Mouse (Mus musculus) CD4-positive, CD25-positive, alpha-beta regulatory T cell, adult 2 months (primary cell): ENCODE results near the gene Psma4.
"Not testable (repeated sequence)": the region's sequence is repeated elsewhere in the genome, so short reads cannot be mapped to it uniquely, and the experiment has no call there.

Experiments
- DNase-seq: peaks from one replicate; pipeline ENCODE4 v3.0.0-alpha.2; 2012; ENCODE audit warnings: low read depth, low spot score

The Psma4 gene

DNA sequence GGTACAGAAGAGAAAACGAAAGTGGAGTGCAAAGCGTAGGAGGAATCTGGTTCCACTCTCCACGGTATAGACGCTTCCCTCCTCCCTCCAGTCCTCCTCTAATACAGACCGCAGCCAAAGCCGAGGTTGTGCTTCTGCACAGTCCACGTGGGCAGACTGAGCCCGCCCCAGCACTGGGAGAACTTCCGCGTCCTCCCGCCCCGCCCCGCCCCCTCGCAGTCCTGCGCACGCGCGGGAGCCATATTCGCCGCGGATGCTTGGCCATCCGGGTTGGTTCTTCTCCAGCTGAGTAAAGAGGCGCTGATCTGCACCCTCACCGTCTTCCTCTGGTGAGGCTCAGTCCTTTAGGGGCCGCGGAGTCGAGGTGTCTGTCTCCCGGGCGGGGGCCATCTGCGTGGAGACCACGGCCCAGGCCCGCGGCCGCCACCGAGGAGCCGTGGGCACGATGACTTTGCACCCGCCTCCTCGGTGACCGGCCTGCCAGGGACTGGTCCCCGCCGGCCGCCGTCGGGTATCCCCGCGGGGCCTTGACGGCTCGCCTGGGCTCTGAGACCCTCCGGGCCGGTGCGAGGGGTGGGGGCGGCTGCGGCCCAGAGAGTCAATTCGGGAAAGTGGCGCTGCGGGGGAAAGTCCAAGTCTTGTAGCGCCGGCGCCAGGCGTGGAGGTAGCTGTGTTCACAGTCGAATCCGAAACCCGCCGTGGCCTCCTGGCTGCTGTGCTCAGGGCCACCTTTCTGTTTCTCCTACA, at the start of gene Psma4, which contains the start of gene AY074887:
Psma4 (plus strand) TSS at position 216 of the 747 bp plus-strand sequence.
AY074887 (minus strand) TSS at position 424 of the 747 bp plus-strand sequence.
- DNase-seq: peak; percentile 97

DNA sequence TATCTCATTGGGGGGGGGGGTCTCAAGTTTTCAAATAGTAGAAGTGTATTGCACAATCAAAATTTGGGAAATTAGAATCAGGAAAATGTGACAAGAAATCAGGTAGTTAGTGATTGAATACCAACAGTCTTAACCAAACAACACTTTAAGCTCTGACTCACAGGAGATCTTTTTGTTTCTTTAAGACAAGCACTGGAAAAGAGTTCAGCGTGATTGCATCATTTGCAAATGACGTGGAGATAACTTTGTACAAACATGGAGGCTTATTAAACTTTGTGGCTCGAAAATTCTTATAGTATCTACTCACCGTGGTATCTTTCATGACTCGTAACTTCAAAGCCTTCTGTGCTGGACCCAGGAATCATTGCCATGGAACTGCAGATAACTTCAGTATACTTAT, 41.1 kb upstream of the Psma4 start:
- no peak for DNase-seq

DNA sequence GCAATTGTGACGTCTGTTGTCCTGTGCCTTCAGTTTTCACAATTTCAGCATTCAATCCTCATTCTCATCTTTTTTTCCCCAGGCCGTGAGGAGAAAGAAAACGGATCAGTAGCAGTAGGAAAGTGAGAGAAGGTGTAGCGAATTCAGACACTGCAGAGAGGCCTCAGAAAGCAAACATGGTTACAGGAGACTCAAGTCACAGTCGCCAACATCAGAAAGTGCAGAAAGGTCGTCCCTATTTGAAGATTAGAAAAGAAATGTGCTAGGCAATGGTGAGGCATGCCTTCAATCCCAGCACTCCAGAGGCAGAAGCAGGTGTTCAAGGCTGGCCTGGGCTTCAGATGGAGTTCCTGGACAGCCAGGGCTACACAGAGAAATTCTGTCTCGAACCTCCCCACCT, 35.0 kb upstream of the Psma4 start:
- DNase-seq: no peak

DNA sequence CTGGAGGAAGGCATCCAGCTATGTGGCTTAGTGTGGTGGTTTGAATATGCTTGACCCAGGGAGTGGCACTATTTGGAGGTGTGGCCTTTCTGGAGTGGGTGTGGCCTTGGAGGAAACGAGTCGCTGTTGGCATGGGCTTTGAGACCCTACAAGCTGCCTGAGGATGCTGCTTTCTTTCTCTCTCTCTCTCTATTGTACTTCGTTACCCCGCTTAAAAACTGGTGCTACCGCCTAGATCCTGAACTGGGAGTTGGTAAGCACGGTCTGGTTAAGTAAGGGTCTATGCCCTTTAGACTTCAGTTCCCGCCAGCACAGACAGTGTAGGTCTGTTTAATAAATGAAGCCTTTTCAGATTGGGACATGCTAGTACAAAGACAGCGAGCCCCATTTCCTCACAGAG, 34.2 kb upstream of the Psma4 start:
- peak; percentile 6 for DNase-seq

DNA sequence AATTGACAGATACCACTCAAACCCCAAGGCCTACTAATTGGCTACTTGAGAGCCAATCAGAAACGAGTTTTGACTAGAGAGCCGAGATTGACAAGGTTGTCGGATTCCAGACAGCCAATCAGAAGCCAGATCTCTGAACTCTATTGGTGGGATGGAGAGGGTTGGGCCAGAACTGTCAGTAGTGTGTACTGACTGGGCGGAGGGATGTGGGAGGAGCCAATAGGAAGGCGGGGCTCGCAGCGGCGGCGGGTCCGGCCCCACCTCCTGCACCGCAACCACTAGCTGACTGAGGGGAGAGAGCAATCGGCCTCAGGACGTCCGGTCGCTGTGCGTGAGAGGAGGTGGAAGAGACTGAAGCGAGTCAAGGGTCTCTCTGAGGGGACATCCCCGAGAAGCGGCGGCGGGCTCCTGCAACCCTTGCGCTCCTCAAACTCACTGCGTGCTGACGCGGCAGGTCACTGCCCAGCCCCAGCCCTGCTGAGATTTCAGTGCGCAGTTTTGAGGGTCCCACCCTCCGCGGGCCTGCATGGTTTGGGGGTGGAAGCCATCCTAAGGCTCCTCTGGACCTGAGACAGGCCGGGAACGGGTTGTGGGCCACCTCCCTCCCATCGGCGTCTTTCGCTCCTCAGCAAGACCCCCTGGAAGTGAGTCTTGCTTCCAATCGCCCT, 33.4 kb upstream of the Psma4 start, which contains the start of gene Hykk:
Hykk (plus strand) TSS at position 274 of the 668 bp plus-strand sequence.
- peak; percentile 88 for DNase-seq

DNA sequence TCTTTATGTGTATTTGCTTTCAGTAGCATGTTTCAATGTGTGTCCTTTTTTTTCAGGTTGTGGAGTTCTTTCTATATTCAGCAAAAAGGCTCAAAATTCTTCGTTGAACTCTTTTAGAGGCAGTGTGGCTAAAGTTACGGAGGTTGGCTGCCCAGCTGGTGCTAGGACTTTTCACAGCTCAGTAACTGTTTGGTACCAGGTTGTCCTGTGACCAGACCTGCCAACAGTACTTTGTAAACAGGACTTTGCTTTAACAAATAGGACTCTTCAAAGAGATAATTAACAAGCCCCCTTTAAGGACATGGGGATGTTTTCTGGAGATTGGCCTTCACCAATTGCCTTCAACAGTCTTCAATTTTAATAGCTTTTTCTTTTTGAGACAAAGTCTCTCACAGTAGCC, 32.4 kb upstream of the Psma4 start:
- DNase-seq: no peak

DNA sequence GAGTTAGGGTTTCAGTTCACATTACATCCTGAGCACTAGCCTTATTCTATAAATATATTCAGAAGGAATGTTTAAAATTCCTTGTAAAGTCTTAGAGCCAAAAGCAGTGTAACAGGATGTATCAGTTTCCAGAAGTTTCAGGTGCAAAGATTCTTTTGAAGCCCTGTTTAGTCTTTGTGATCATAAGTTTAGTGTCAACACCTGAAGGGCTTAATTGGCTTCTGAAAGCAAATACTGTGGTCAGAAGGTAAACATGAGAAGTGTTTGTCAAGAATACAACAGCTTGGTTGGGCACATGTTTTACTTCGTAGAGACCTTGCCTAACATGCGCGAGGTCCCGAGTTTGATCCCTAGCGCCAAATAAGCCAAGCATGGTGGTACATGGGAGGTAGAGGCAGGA, 31.8 kb upstream of the Psma4 start:
- no peak for DNase-seq

DNA sequence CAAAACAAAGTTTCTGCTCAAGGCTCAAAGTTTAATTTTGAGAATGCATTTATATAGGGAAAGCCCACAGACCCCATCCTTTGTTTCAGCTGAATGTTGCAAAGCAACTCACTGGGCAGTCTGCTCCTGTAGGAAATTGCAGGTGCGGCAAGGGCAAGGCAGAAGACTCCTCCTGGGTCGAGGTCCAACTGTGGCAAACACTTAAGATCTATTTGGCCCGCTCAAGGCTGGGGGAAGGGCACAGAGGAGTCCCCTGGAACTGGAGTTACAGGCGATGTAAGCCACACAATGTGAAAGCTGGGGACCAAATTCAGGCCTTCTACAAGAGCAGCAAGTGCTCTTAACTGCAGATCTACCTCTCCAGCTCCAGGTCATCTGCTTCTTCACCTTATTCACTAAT, 30.6 kb upstream of the Psma4 start:
- no peak for DNase-seq

DNA sequence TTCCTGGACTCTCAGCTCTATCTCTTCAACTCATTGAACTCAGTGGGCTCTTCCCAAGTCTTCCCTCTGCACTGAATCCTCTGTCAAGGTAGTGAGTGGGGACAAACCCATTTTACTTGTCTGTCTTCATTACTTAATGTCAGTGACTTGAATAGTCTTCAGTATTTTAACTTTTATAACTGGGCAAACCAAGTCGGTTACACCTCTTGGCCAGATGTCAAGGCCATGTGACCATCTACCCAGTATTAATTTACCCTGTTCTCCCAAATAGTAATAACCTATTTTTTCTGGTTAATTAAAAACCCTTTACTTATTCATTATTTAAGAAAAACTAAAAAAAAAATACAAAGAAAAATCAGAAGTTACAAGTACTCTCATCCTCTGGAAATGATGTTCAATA, 19.8 kb upstream of the Psma4 start:
- no peak for DNase-seq

DNA sequence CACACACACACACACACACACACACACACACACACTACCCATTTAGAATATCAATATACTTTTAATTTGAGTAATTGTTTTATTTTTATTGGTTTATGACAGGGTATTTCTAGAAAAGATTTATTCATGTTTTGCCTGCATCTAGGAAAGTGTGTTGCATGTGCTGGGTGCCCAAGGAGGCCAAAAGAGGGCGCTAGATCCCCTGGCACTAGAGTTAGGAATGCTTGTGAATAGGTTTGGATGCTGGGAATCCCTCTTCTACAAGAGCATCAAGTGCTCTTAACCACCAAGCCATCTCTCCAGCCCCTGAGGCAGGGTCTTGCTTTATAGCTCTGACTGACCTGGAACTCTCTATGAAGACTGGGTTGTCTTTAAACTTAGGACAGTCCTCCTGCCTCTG, 18.8 kb upstream of the Psma4 start:
- DNase-seq: peak; percentile 11

DNA sequence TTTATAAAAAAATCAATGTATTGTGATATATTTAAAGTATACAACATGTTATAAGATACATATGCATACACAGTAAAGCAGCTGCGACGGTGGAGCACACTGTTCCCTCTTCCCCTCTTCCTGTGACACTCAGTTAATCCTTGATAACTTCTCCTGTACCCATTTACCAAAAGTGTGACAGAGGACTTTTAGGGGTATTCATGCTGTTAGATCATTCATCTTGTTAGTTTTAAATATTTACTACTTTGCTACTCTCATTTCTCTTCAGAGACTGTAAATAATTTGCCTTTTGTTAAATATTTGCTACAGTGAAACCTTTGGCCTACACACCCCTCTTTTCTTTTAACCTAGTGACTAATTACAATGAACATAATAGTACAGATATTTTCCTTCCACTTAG, 18.2 kb upstream of the Psma4 start:
- DNase-seq: no peak

DNA sequence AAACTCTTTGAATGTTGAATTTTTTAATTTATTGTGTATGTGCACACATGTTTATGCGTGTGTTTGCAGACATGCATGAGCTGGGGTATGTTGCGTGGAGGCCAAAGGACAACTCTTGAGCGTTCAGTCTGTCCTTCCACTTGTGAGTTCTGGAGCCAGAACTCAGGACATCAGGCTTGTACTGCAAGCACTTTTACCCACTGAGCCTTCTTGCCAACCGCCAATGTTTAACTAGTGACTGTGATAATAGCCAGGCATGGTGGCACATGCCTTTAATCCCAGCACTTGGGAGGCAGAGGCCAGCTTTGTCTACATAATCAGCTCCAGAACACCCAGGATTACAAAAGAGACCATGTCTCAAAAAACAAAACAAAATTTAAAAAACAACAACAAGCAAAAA, 8.5 kb upstream of the Psma4 start:
- DNase-seq: no peak

DNA sequence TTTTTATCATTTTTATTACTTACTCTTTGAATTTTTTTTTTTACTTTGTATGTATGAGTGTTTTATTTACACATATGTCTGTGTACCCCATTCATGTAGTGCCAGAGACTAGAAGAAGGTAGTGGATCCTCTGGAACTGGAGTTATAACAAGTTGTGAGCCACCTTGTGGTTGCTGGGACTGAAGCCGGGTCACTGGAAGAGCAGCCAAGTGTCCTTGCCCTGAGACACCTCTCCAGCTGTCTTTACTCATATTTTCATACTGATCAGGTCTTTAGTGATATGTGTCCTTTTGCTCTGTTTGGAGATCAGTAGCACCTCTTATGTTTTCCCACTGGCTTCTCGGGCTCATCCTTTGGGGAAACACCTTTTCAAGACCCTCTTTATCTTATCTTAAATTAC, 6.1 kb upstream of the Psma4 start:
- DNase-seq: no peak

DNA sequence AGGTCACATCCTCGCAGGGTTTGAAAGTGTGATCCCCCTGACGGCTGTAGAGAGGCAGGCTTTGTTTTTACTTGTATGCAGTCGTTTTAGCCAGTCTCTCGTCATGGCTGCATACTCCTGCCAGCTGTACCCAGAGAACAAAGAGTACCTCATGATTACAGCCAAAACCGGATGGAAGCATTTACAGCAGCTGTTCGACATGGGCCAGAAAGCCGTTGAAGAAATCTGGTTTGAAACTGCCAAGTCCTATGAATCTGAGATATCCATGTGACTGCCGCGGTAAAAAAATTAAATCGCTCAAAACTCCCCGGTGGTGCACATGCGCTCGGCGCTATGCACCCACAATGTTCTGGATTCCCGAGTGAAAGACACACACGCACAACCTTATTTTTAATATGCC, 4.3 kb upstream of the Psma4 start:
- DNase-seq: no peak

DNA sequence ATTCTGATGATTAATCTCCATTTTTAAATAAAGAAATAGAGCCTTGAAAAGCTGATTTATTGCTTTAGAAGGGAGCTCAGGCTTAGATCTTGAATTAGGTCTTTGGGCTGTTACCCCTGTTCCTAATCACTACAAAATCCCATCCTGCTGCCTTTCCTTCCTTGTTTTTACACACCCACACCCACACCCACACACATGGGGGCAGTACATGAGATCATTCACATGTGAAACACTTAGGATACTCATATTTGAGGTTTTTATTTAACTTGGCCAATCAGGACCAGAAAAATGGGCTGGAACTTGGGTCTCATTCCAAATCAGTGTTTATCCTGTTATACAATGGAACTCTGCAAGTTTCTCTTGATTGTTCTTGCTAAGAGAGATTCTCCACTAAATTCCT, 1.1 kb upstream of the Psma4 start:
- no peak for DNase-seq

DNA sequence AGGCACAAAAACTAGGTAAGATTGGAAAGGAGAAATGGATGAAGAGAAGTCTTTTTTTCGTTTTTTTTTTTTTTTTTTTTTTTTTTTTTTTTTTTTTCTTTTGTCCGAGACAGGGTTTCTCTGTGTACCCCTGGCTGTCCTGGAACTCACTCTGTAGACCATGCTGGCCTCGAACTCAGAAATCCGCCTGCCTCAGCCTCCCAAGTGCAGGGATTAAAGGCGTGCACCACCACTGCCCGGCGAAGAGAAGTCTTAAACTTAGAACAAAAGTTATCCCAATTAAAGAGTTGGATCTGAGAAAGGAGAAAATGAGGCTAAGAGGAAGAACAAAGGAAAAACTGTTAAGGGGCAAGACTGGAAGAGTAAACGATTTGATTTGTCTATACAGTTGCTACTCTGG, 428 bp upstream of the Psma4 start:
- not testable (repeated sequence) for DNase-seq

DNA sequence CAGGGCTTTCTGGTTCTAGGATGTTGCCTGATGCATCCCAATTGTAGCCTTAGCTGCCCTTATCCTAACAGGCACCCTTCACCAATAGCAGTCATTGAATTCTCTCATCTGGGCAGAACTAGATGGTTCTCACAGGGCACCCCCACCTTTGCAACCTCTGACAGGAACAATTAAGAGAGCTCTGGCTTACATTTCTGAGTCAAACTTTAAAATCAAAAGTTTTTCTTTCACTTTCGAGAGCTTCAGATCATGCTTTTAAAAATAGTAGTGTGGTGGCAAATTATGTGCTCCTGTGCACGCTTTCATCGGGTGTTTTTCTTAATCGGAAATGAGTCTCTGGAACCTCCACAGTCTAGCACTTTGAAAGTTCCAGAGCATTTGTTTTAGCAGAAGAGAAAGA, 10.5 kb downstream of the Psma4 start:
- DNase-seq: peak; percentile 35

DNA sequence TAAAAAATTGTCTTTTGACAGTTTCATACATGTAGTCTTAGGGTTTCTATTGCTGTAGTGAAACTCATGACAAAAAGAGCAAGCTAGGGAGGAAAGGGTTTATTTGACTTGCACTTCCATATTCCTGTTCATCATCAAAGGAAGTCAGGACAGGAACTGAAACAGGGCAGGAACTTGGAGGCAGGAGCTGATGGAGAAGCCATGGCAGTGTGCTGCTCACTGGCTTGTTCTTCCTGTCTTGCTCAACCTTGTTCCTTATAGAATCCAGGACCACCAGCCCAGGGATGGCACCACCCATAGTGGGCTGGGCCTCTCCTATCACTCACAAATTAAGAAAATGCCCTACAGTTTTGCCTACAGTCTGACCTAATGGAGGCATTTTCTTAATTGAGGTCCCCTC, 13.1 kb downstream of the Psma4 start:
- no peak for DNase-seq

DNA sequence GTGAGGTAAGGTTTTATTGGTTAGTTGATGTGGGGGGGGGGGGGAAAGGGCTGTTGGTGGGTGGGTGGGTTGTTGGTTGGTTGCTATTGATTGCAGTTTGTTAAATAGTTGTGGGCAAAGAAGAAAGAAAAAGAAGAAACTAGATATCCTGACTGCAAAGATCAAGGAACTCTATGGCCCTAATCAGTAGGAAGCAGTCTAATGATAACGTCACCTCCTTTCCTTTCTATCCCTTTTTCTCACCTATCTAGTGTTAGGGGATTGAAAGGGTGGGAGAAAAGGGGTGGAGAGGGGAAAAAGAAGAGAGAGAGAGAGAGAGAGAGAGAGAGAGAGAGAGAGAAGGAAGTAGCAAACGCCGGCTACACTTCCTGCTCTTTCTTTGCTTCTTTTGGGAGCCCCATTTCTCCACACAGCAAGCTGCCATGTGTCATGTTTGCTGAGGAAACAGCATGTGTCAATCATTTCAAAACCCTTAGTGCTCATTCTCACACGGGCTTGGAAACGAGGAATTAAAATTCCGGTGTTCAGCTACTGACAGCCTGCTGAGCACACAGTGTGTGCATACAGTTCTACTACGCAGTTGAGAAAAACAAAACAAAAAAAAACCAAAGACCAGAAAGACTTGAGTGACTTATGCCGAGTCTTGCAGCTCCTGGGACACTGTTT, 19.5 kb downstream of the Psma4 start:
- no peak for DNase-seq

DNA sequence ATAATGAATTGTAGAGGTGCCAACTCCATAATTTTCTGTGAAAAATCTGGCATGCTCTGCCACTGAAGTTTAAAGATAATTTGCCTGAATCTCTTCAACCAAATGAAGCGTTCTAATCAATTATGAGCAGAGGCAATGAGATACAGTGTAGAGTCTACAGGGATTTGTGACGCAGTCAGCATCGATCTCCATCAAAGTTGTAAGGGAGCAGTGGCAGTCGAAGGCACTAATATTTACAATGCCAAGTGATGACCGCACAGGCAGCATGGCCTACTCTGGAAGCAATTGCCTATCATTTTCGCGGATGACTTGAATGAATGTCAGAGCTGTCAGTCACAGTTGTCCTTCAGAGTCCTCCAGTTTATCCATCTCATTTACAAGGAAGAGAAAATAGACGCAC, 30.1 kb downstream of the Psma4 start, which contains the start of gene Chrna5:
Chrna5 (plus strand) TSS at position 207 of the 400 bp plus-strand sequence.
- no peak for DNase-seq

DNA sequence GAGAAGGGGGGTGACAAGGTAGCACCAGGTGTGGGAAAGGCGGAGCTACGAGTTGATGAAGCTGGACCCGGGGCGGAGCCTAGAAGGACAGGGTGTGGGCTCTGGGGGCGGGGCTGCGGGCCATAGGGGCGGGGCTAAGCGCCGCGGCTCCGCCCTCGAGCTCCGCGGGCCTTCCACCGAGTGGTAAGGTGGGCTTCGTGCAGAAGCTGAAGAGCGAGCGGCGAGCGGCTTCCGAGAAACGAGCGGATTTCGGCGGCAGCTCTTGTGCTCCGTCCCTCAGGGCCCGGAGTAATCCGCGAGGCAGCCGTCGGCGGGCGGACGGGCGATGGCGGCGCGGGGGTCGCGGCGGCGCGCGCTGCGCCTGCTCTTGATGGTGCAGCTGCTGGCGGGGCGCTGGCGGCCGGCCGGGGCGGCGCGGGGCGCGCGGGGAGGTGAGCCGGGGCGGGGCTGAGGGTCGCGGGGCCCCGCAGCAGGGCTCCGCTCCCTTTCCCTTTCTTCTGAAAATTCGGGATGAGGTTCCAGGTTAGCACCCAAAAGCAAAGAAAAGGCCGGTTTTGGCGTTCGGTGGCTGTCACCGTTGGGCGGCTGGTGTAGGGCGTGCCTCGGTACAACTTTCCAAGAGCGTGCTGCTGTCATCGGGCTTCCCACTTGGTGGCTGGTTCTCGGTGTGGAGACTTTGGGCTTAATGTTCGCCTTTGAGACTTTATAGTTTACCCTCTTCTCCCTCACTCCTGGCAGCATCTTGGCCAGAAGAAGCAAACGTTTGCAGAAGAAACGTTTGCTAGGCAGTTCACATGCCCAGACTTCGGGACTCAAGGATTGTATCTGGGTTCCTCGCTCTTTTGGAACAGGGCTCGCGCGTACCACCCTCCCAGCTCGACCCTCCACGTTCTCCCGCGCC, 31.0 kb downstream of the Psma4 start:
- peak; percentile 57 for DNase-seq

DNA sequence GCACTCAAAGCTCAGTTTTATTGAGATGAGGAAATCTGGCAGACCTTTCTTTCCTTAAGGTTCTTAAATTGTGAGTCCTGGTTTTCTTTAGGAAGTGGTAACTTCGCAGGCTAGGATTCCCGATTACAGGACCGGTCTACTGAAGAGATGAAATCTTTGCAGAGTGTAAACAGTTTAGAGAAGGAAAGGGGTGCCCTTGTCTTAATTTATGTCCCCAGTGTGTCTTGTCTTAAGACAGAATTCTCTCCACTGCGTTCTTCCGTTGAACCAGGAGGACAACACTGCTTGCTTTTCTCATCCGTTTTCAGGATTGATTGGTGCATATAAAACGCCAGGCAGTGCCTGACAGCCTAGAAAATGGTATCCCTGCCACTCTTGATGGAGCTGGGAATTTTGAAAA, 31.8 kb downstream of the Psma4 start:
- no peak for DNase-seq
